Mouse (Mus musculus): ENCODE data around the gene Gm38431. TPM values are rescaled to one million over a fixed set of nuclear protein-coding genes. Genes with fewer than 3 reads are reported as not detected.

Gene Gm38431
- total RNA-seq, 2 experiments from 2014 or later: 1.8 to 19.4 TPM

DNA sequence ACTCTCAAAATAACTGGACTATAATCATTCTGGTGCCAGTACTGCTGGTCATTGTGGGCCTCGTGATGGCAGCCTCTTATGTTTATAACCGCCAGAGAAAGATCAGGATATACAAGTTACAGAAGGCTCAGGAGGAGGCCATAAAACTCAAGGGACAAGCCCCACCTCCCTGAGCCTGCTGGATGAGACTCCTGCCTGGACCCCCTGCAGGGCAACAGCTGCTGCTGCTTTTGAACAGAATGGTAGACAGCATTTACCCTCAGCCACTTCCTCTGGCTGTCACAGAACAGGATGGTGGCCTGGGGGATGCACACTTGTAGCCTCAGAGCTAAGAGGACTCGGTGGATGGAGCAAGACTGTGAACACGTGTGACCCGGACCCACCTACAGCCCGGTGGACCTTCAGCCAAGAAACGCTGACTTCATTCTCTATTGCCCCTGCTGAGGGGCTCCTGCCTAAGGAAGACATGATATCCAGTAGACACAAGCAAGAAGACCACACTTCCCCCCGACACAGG lies 64.0 kb downstream of the Gm38431 start:
- ATAC-seq (replicated peaks; ENCODE audit: low FRiP score, poor library complexity, severe bottlenecking): no peak

DNA sequence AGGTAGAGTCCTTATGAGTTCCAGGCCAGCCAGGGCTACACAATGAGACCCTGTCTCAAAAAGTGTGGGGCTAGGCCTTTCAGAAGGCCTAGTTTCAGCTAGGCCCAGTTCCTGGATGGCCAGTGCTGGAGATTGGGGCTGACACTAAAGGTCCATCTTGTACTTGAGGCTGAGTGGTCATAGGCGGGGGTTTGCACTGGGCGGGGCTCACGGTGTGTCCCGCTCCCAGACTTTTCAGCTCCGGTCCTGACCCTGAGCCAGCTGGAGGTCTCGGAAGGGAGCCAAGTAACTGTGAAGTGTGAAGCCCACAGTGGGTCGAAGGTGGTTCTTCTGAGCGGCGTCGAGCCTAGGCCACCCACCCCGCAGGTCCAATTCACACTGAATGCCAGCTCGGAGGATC lies 64.9 kb downstream of the Gm38431 start:
- ATAC-seq (replicated peaks; ENCODE audit: low FRiP score, poor library complexity, severe bottlenecking): no peak

DNA sequence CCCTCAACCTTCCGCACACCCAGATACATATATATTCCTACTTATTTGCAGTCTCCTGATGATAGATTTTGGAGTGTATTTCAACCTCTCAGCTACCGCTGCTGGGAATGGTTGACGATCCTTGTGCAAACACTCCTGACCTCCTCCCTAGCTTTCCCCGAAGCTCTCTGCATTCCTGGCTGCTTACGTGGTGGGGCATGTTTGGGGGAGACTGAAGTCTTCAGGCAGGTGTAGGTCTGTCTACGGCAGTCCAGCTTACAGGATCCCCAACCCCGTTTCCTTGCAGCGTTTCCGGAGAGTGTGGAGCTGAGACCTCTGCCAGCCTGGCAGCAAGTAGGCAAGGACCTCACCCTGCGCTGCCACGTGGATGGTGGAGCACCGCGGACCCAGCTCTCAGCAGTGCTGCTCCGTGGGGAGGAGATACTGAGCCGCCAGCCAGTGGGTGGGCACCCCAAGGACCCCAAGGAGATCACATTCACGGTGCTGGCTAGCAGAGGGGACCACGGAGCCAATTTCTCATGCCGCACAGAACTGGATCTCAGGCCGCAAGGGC lies 66.5 kb downstream of the Gm38431 start:
- ATAC-seq (replicated peaks; ENCODE audit: low FRiP score, poor library complexity, severe bottlenecking): no peak

DNA sequence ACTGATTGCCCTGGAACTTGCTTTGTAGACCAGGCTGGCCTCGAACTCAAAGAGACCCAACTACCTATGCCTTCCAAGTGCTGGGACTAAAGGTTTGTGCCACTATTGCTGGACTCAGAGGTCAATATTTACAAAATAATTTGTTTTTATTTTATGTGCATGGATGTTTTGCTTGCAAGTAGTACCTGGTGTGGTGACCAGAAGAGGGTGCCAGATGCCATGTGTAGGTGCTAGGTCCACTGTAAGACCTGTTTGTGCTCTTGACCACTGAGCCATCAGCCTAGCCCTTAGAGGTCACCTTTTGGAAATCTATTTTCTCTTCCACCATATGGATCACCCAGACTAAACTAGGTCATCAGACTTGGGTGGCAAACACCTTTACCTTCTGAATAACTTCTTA lies 69.1 kb downstream of the Gm38431 start:
- no peak for ATAC-seq (replicated peaks; ENCODE audit: low FRiP score, poor library complexity, severe bottlenecking)

DNA sequence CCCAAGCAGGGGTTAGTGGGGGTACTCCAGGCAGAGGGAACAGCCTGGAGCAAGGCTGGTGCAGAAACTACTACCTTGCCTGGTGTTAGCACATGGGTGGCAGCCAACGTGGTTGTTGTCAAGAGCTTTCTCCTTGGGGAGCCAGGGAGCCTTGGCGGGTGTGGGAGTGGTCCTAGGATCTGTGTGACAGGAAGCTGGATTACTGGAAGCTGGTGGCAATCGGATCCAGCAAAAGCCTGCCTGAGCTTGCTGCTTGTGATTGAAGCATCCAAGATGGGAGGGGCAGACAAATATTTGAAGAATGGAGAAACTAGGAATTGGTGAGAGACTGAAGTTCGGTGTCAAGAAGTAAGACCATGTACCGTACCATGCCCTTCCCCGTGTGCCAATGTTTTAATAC lies 69.5 kb downstream of the Gm38431 start:
- no peak for ATAC-seq (replicated peaks; ENCODE audit: low FRiP score, poor library complexity, severe bottlenecking)

DNA sequence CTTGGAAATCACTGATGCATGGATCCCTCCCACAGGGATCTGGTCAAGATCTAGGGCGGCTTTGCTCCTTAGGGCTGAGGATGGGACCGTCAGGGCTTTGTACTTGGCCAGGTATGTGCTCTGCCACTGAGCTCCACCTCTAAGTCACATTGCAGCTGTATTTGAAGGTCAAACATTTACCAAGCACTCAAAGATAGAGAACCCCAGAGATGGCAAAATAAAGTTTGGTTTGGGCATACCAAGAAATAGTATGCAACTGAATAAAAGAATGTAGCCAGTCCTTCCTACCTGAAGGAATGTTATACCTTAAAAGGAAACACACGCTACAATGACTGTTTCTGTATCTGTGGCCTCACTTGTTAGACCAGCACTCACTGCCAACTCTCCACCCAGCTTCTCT lies 70.4 kb downstream of the Gm38431 start:
- ATAC-seq (replicated peaks; ENCODE audit: low FRiP score, poor library complexity, severe bottlenecking): no peak

DNA sequence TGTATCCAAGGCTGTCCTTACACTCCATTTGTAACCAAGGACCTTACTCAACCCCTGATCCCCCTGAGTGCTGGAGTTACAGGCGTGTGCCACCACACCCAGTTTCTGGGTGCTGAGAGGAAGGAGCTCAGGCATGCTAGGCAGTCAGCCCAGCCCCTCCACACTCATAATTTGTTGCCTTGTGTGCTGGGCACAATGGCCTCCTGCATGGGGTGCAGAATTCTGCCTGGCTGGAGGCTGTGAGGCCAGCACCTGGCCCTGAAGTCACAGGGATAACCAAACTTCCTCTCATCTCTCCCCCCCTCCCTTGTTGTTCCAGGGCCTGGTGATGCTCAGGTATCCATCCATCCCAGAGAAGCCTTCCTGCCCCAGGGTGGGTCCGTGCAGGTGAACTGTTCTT lies 73.2 kb downstream of the Gm38431 start:
- no peak for ATAC-seq (replicated peaks; ENCODE audit: low FRiP score, poor library complexity, severe bottlenecking)

Other genes with a start within 250 kb of the Gm38431 start
- 1.3 and 1.5 TPM in 2 replicates for gene A230050P20Rik, start 223.4 kb downstream of the Gm38431 start, total RNA-seq (2015; ENCODE audit: low replicate concordance)
- gene A230050P20Rik, start 223.4 kb downstream of the Gm38431 start, total RNA-seq (2017; ENCODE audit: low replicate concordance): 1.4 and 4.9 TPM in 2 replicates
- not detected in 2 replicates for gene Angptl6, start 212.3 kb downstream of the Gm38431 start, total RNA-seq (2015; ENCODE audit: low replicate concordance)
- not detected in 2 replicates for gene Angptl6, start 212.3 kb downstream of the Gm38431 start, total RNA-seq (2017; ENCODE audit: low replicate concordance)
- 2.3 and 9.8 TPM in 2 replicates for gene Ppan, start 203.8 kb downstream of the Gm38431 start, total RNA-seq (2015; ENCODE audit: low replicate concordance)
- 13.0 and 15.4 TPM in 2 replicates for gene Ppan, start 203.8 kb downstream of the Gm38431 start, total RNA-seq (2017; ENCODE audit: low replicate concordance)
- 26.3 and 41.0 TPM in 2 replicates for gene Eif3g, start 193.4 kb downstream of the Gm38431 start, total RNA-seq (2015; ENCODE audit: low replicate concordance)
- gene Eif3g, start 193.4 kb downstream of the Gm38431 start, total RNA-seq (2017; ENCODE audit: low replicate concordance): 23.2 and 23.7 TPM in 2 replicates
- 28.1 and 47.9 TPM in 2 replicates for gene Dnmt1, start 132.1 kb downstream of the Gm38431 start, total RNA-seq (2015; ENCODE audit: low replicate concordance)
- 69.1 and 92.4 TPM in 2 replicates for gene Dnmt1, start 132.1 kb downstream of the Gm38431 start, total RNA-seq (2017; ENCODE audit: low replicate concordance)
- gene S1pr2, start 115.2 kb downstream of the Gm38431 start, total RNA-seq (2015; ENCODE audit: low replicate concordance): 0.84 and 1.5 TPM in 2 replicates
- 0.17 and 0.56 TPM in 2 replicates for gene S1pr2, start 115.2 kb downstream of the Gm38431 start, total RNA-seq (2017; ENCODE audit: low replicate concordance)
- 7.9 and 19.0 TPM in 2 replicates for gene Mrpl4, start 89.3 kb downstream of the Gm38431 start, total RNA-seq (2015; ENCODE audit: low replicate concordance)
- 6.8 and 11.4 TPM in 2 replicates for gene Mrpl4, start 89.3 kb downstream of the Gm38431 start, total RNA-seq (2017; ENCODE audit: low replicate concordance)
- 0.84 and 1.2 TPM in 2 replicates for gene Icam1, start 76.0 kb downstream of the Gm38431 start, total RNA-seq (2015; ENCODE audit: low replicate concordance)
- 2.2 and 2.3 TPM in 2 replicates for gene Icam1, start 76.0 kb downstream of the Gm38431 start, total RNA-seq (2017; ENCODE audit: low replicate concordance)
- gene Icam4, start 62.6 kb downstream of the Gm38431 start, total RNA-seq (2015; ENCODE audit: low replicate concordance): 39.2 and 40.8 TPM in 2 replicates
- gene Icam4, start 62.6 kb downstream of the Gm38431 start, total RNA-seq (2017; ENCODE audit: low replicate concordance): 20.6 and 35.8 TPM in 2 replicates
- 0.58 TPM in 1 of 2 replicates, not detected in the other for gene Icam5, start 59.9 kb downstream of the Gm38431 start, total RNA-seq (2015; ENCODE audit: low replicate concordance)
- 4.7 and 5.4 TPM in 2 replicates for gene Icam5, start 59.9 kb downstream of the Gm38431 start, total RNA-seq (2017; ENCODE audit: low replicate concordance)
- not detected in 2 replicates for gene Zglp1, start 24.9 kb downstream of the Gm38431 start, total RNA-seq (2015; ENCODE audit: low replicate concordance)
- not detected in 2 replicates for gene Zglp1, start 24.9 kb downstream of the Gm38431 start, total RNA-seq (2017; ENCODE audit: low replicate concordance)
- gene Gm49373, start 18.9 kb downstream of the Gm38431 start, total RNA-seq (2015; ENCODE audit: low replicate concordance): 2.3 TPM in 1 of 2 replicates, not detected in the other
- gene Gm49373, start 18.9 kb downstream of the Gm38431 start, total RNA-seq (2017; ENCODE audit: low replicate concordance): not detected in 2 replicates
- 8.4 TPM in 1 of 2 replicates, not detected in the other for gene Fdx1l, start 18.4 kb downstream of the Gm38431 start, total RNA-seq (2015; ENCODE audit: low replicate concordance)
- gene Fdx1l, start 18.4 kb downstream of the Gm38431 start, total RNA-seq (2017; ENCODE audit: low replicate concordance): 1.4 and 13.7 TPM in 2 replicates
- 4.0 and 11.7 TPM in 2 replicates for gene Raver1, start within 50 bp of the Gm38431 start, total RNA-seq (2015; ENCODE audit: low replicate concordance)
- gene Raver1, start within 50 bp of the Gm38431 start, total RNA-seq (2017; ENCODE audit: low replicate concordance): 3.8 and 7.8 TPM in 2 replicates
- 2.7 and 4.2 TPM in 2 replicates for gene Tyk2, start 39.2 kb upstream of the Gm38431 start, total RNA-seq (2015; ENCODE audit: low replicate concordance)
- gene Tyk2, start 39.2 kb upstream of the Gm38431 start, total RNA-seq (2017; ENCODE audit: low replicate concordance): 3.3 and 5.3 TPM in 2 replicates
- 21.9 and 29.8 TPM in 2 replicates for gene Cdc37, start 58.0 kb upstream of the Gm38431 start, total RNA-seq (2015; ENCODE audit: low replicate concordance)
- 35.5 and 75.3 TPM in 2 replicates for gene Cdc37, start 58.0 kb upstream of the Gm38431 start, total RNA-seq (2017; ENCODE audit: low replicate concordance)
- 2.5 and 2.7 TPM in 2 replicates for gene Pde4a, start 73.7 kb upstream of the Gm38431 start, total RNA-seq (2015; ENCODE audit: low replicate concordance)
- gene Pde4a, start 73.7 kb upstream of the Gm38431 start, total RNA-seq (2017; ENCODE audit: low replicate concordance): 0.77 and 1.1 TPM in 2 replicates
- 4.6 and 6.9 TPM in 2 replicates for gene Keap1, start 147.4 kb upstream of the Gm38431 start, total RNA-seq (2015; ENCODE audit: low replicate concordance)
- 6.8 and 8.9 TPM in 2 replicates for gene Keap1, start 147.4 kb upstream of the Gm38431 start, total RNA-seq (2017; ENCODE audit: low replicate concordance)
- gene S1pr5, start 156.4 kb upstream of the Gm38431 start, total RNA-seq (2015; ENCODE audit: low replicate concordance): 1.7 TPM in 1 of 2 replicates, not detected in the other
- 1.1 and 3.2 TPM in 2 replicates for gene S1pr5, start 156.4 kb upstream of the Gm38431 start, total RNA-seq (2017; ENCODE audit: low replicate concordance)
- gene Atg4d, start 173.3 kb upstream of the Gm38431 start, total RNA-seq (2015; ENCODE audit: low replicate concordance): 11.9 TPM in 2 replicates
- 31.9 and 59.8 TPM in 2 replicates for gene Atg4d, start 173.3 kb upstream of the Gm38431 start, total RNA-seq (2017; ENCODE audit: low replicate concordance)
- gene Kri1, start 196.0 kb upstream of the Gm38431 start, total RNA-seq (2015; ENCODE audit: low replicate concordance): 14.0 and 26.7 TPM in 2 replicates
- gene Kri1, start 196.0 kb upstream of the Gm38431 start, total RNA-seq (2017; ENCODE audit: low replicate concordance): 16.7 and 22.3 TPM in 2 replicates
- gene Cdkn2d, start 199.4 kb upstream of the Gm38431 start, total RNA-seq (2015; ENCODE audit: low replicate concordance): 29.4 and 40.1 TPM in 2 replicates
- 15.9 and 25.5 TPM in 2 replicates for gene Cdkn2d, start 199.4 kb upstream of the Gm38431 start, total RNA-seq (2017; ENCODE audit: low replicate concordance)
- 0.58 TPM in 1 of 2 replicates, not detected in the other for gene Ap1m2, start 220.3 kb upstream of the Gm38431 start, total RNA-seq (2015; ENCODE audit: low replicate concordance)
- gene Ap1m2, start 220.3 kb upstream of the Gm38431 start, total RNA-seq (2017; ENCODE audit: low replicate concordance): not detected in 2 replicates
- gene Slc44a2, start 228.7 kb upstream of the Gm38431 start, total RNA-seq (2015; ENCODE audit: low replicate concordance): 10.6 and 17.1 TPM in 2 replicates
- gene Slc44a2, start 228.7 kb upstream of the Gm38431 start, total RNA-seq (2017; ENCODE audit: low replicate concordance): 11.7 and 14.5 TPM in 2 replicates